Mouse (Mus musculus) olfactory bulb, adult 2 months (tissue): ENCODE results near the gene Zdhhc14. TPM values are rescaled to one million over a fixed set of nuclear protein-coding genes. Genes with fewer than 3 reads are reported as not detected.

Source experiments
- H3K27ac ChIP-seq: fragments of 200-500 bp; 2 replicates; pipeline ENCODE4 v1.5.1; 2012; ENCODE audit warnings: low read depth, low read length; ENCODE audit not compliant: insufficient read depth
- H3K4me1 ChIP-seq: fragments of 200-500 bp; 2 replicates; pipeline ENCODE4 v1.6.1; 2012; ENCODE audit warnings: low read length; ENCODE audit not compliant: control insufficient read depth, insufficient read depth
- H3K4me3 ChIP-seq: fragments of 200-500 bp; 2 replicates; pipeline ENCODE4 v1.5.1; 2012; ENCODE audit warnings: mild to moderate bottlenecking, low read depth, low read length, moderate library complexity; ENCODE audit not compliant: insufficient read depth
- CTCF ChIP-seq: fragments of 200-500 bp; IDR thresholded peaks from 2 replicates; pipeline ENCODE4 v1.5.1; 2012; ENCODE audit warnings: low read depth, mild to moderate bottlenecking, low read length, moderate library complexity; ENCODE audit not compliant: insufficient read depth
- POLR2A ChIP-seq: fragments of 200-500 bp; IDR thresholded peaks from 2 replicates; pipeline ENCODE4 v1.6.1; 2012; ENCODE audit warnings: mild to moderate bottlenecking, low read depth, low read length, moderate library complexity; ENCODE audit not compliant: insufficient read depth
- WGBS: fragments of 180-500 bp; shearing (Covaris S2); methylation state at CpG from one replicate; pipeline ENCODE4 v1.1.7; 2018; 5-methylcytosine and 5-hydroxymethylcytosine counted together
- polyA plus RNA-seq: library from polyadenylated mRNA; stranded (reverse); fragments of >200 nt; gene quantifications from 2 replicates; pipeline ENCODE4 v1.2.4, GENCODE M21; 2012; ENCODE audit warnings: low replicate concordance; ENCODE audit not compliant: missing spikeins, insufficient read depth, insufficient read length

The Zdhhc14 gene
- polyA plus RNA-seq, 1 experiment = not detected

GRCm38 (mm10) chr17:5554573-5554972 lies 62.2 kb downstream of the Zdhhc14 start:
- peaks cover 22% of the 10 kb centered on the region for H3K4me1 ChIP-seq
- TF ChIP-seq POLR2A = no peak
- H3K27ac ChIP-seq = no peak overlapping the region
- WGBS = 97% methylated on average over 2 of the region's 2 CpGs
- no peak overlapping the region for H3K4me3 ChIP-seq

- Histone ChIP-seq H3K27ac (no peak overlapping the region), H3K4me3 (no peak overlapping the region), H3K4me1 (peaks cover 10% of the 10 kb centered on the region)
- 81% methylated on average over 8 of the region's 8 CpGs for WGBS
- no peak for TF ChIP-seq POLR2A
- TF ChIP-seq CTCF = no peak
These were observed 64.2 kb downstream of the Zdhhc14 start for GRCm38 (mm10) chr17:5556568-5556967.

GRCm38 (mm10) chr17:5560212-5560611 lies 67.9 kb downstream of the Zdhhc14 start:
- TF ChIP-seq CTCF (no peak), POLR2A (no peak)
- WGBS = 68% methylated on average over 4 of the region's 4 CpGs

GRCm38 (mm10) chr17:5563108-5563507 lies 70.8 kb downstream of the Zdhhc14 start:
- Histone ChIP-seq H3K27ac (no peak overlapping the region), H3K4me1 (peaks cover 16% of the 10 kb centered on the region), H3K4me3 (no peak overlapping the region)
- 96% methylated on average over 6 of the region's 6 CpGs for WGBS
- TF ChIP-seq CTCF (no peak), POLR2A (no peak)

More at GRCm38 (mm10) chr17:5560212-5560611, 67.9 kb downstream of the Zdhhc14 start:
- Histone ChIP-seq H3K4me3 (no peak overlapping the region), H3K27ac (no peak overlapping the region), H3K4me1 (peaks cover 8% of the 10 kb centered on the region; the same call in 1 of the 2 replicates)

GRCm38 (mm10) chr17:5566006-5566405 lies 73.6 kb downstream of the Zdhhc14 start:
- Histone ChIP-seq H3K4me3 (no peak overlapping the region), H3K4me1 (peaks cover 18% of the 10 kb centered on the region), H3K27ac (no peak overlapping the region)
- TF ChIP-seq POLR2A (no peak), CTCF (no peak)
- 48% methylated on average over 7 of the region's 7 CpGs for WGBS

- peaks cover 18% of the 10 kb centered on the region for H3K4me1 ChIP-seq
- no peak overlapping the region for H3K4me3 ChIP-seq
- TF ChIP-seq CTCF = no peak
- no peak for TF ChIP-seq POLR2A
- WGBS = 76% methylated on average over 5 of the region's 5 CpGs
- H3K27ac ChIP-seq = no peak overlapping the region
These were observed 75.6 kb downstream of the Zdhhc14 start for GRCm38 (mm10) chr17:5567943-5568342.

GRCm38 (mm10) chr17:5569131-5570030 lies 77.0 kb downstream of the Zdhhc14 start:
- H3K27ac ChIP-seq = no peak overlapping the region
- TF ChIP-seq CTCF = no peak
- no peak for TF ChIP-seq POLR2A
- WGBS = 47% methylated on average over 17 of the region's 17 CpGs
- peaks cover 18% of the 10 kb centered on the region for H3K4me1 ChIP-seq
- no peak overlapping the region for H3K4me3 ChIP-seq

GRCm38 (mm10) chr17:5572096-5572730 lies 79.9 kb downstream of the Zdhhc14 start:
- Histone ChIP-seq H3K27ac (no peak overlapping the region), H3K4me3 (no peak overlapping the region), H3K4me1 (peaks cover 12% of the 10 kb centered on the region)
- WGBS = 100% methylated on average over 1 of the region's 1 CpGs
- TF ChIP-seq POLR2A (no peak), CTCF (no peak)

GRCm38 (mm10) chr17:5572745-5573420 lies 80.5 kb downstream of the Zdhhc14 start:
- TF ChIP-seq POLR2A (no peak), CTCF (no peak)
- Histone ChIP-seq H3K4me1 (peaks cover 6% of the 10 kb centered on the region; the same call in 1 of the 2 replicates), H3K4me3 (no peak overlapping the region), H3K27ac (no peak overlapping the region)
